Mouse (Mus musculus) ES-Bruce4 (cell line): Measurements from ENCODE around the gene Tbc1d32. TPM values are rescaled to one million over a fixed set of nuclear protein-coding genes. Genes with fewer than 3 reads are reported as not detected.

Experiments
- H3K27ac ChIP-seq: 2 replicates; pipeline ENCODE4 v1.5.1; 2012; ENCODE audit warnings: low read length, inconsistent platforms; ENCODE audit not compliant: insufficient read depth
- H3K27me3 ChIP-seq: 2 replicates; pipeline ENCODE4 v1.6.1; 2012; ENCODE audit warnings: mild to moderate bottlenecking, low read length, inconsistent platforms; ENCODE audit not compliant: control insufficient read depth, poor library complexity, insufficient read depth, severe bottlenecking
- H3K36me3 ChIP-seq: 2 replicates; pipeline ENCODE4 v1.6.1; 2012; ENCODE audit warnings: inconsistent platforms, mild to moderate bottlenecking, low read length, moderate library complexity; ENCODE audit not compliant: control insufficient read depth, poor library complexity, insufficient read depth, severe bottlenecking
- H3K4me1 ChIP-seq: one replicate; pipeline ENCODE4 v1.8.1; 2011; ENCODE audit warnings: low read length; ENCODE audit not compliant: control insufficient read depth, insufficient read depth
- H3K4me3 ChIP-seq: 2 replicates; pipeline ENCODE4 v1.5.1; 2011; ENCODE audit warnings: low read depth, mild to moderate bottlenecking, low read length
- H3K9ac ChIP-seq: 2 replicates; pipeline ENCODE4 v1.6.1; 2012; ENCODE audit warnings: low read depth, mild to moderate bottlenecking, inconsistent platforms; ENCODE audit not compliant: poor library complexity, severe bottlenecking
- H3K9me3 ChIP-seq: replicated peaks from 2 replicates; pipeline ENCODE4 v1.6.1; 2012; ENCODE audit warnings: mild to moderate bottlenecking, low read length, inconsistent platforms; ENCODE audit not compliant: control insufficient read depth, poor library complexity, insufficient read depth, severe bottlenecking
- CTCF ChIP-seq: IDR thresholded peaks from one replicate; pipeline ENCODE4 v1.8.1; 2011; ENCODE audit warnings: low read depth, low read length
- EP300 ChIP-seq: IDR thresholded peaks from 2 replicates; pipeline ENCODE4 v1.6.1; 2011; ENCODE audit warnings: low read depth, low read length; ENCODE audit not compliant: insufficient read depth
- POLR2A ChIP-seq: IDR thresholded peaks from one replicate; pipeline ENCODE4 v1.8.1; 2011; ENCODE audit warnings: low read length; ENCODE audit not compliant: insufficient read depth
- polyA plus RNA-seq: library from polyadenylated mRNA; stranded (reverse); fragments of >200 nt; gene quantifications from 2 replicates; pipeline ENCODE4 v1.2.4, GENCODE M21; 2011; ENCODE audit warnings: low read depth; ENCODE audit not compliant: missing spikeins, insufficient read depth, insufficient read length

Gene Tbc1d32
- polyA plus RNA-seq: 8.6 and 9.5 TPM in 2 replicates

- Histone ChIP-seq H3K4me3 (peak within 1 kb of the TSS; percentile 79), H3K27me3 (0 out of 2 replicates have a peak, but pooled peaks cover 1% of the 10 kb centered on the region), H3K27ac (peak within 1 kb of the TSS; percentile 73), H3K9ac (peak within 1 kb of the TSS; percentile 10; the same call in 1 of the 2 replicates), H3K4me1 (no peaks in the 10 kb centered on the region), H3K9me3 (no peaks in the 10 kb centered on the region), H3K36me3 (no peaks in the 10 kb centered on the region)
- no peak for TF ChIP-seq CTCF
- TF ChIP-seq POLR2A: peak; percentile 44
These were observed at the start of gene Tbc1d32 for GRCm38 (mm10) chr10:56228568-56229209. Gene Tbc1d32 (minus strand): TSS chr10:56228689.

GRCm38 (mm10) chr10:56227771-56228275, 666 bp downstream of the Tbc1d32 start:
- H3K9ac ChIP-seq: no peak overlapping the region; the same call in 1 of the 2 replicates

GRCm38 (mm10) chr10:56215797-56216196, 12.7 kb downstream of the Tbc1d32 start:
- Histone ChIP-seq H3K4me3 (no peak overlapping the region), H3K9ac (no peak overlapping the region), H3K4me1 (no peaks in the 10 kb centered on the region), H3K36me3 (no peaks in the 10 kb centered on the region), H3K27me3 (no peaks in the 10 kb centered on the region), H3K9me3 (no peaks in the 10 kb centered on the region), H3K27ac (no peak overlapping the region)
- no peak for TF ChIP-seq CTCF
- TF ChIP-seq POLR2A: no peak
- TF ChIP-seq EP300: no peak

More at GRCm38 (mm10) chr10:56227771-56228275, 666 bp downstream of the Tbc1d32 start:
- Histone ChIP-seq H3K27ac (no peak overlapping the region), H3K9me3 (no peaks in the 10 kb centered on the region), H3K4me1 (no peaks in the 10 kb centered on the region), H3K36me3 (no peaks in the 10 kb centered on the region), H3K27me3 (0 out of 2 replicates have a peak, but pooled peaks cover 1% of the 10 kb centered on the region), H3K4me3 (0 out of 2 replicates have a peak overlapping the region, but pooled peaks have one; percentile 34)
- TF ChIP-seq POLR2A (no peak), EP300 (no peak), CTCF (no peak)

- Histone ChIP-seq H3K4me1 (no peaks in the 10 kb centered on the region), H3K4me3 (no peak overlapping the region), H3K27me3 (no peaks in the 10 kb centered on the region), H3K9me3 (no peaks in the 10 kb centered on the region), H3K9ac (no peak overlapping the region), H3K36me3 (no peaks in the 10 kb centered on the region), H3K27ac (no peak overlapping the region)
- TF ChIP-seq POLR2A: no peak
- no peak for TF ChIP-seq EP300
- no peak for TF ChIP-seq CTCF
These were observed 18.1 kb downstream of the Tbc1d32 start for GRCm38 (mm10) chr10:56210343-56210742.

GRCm38 (mm10) chr10:56206802-56207404, 21.6 kb downstream of the Tbc1d32 start:
- Histone ChIP-seq H3K27ac (no peak overlapping the region), H3K4me1 (no peaks in the 10 kb centered on the region), H3K4me3 (no peak overlapping the region), H3K27me3 (no peaks in the 10 kb centered on the region), H3K36me3 (no peaks in the 10 kb centered on the region), H3K9ac (no peak overlapping the region), H3K9me3 (no peaks in the 10 kb centered on the region)
- TF ChIP-seq CTCF (no peak), POLR2A (no peak), EP300 (no peak)

- Histone ChIP-seq H3K4me1 (no peaks in the 10 kb centered on the region), H3K27me3 (no peaks in the 10 kb centered on the region), H3K27ac (no peak overlapping the region), H3K36me3 (no peaks in the 10 kb centered on the region), H3K9me3 (no peaks in the 10 kb centered on the region), H3K9ac (no peak overlapping the region), H3K4me3 (no peak overlapping the region)
- TF ChIP-seq EP300 (no peak), POLR2A (no peak), CTCF (no peak)
These were observed 24.1 kb downstream of the Tbc1d32 start for GRCm38 (mm10) chr10:56204348-56204747.
